Mouse (Mus musculus) kidney, adult 10 weeks (tissue): ENCODE data around the gene Krtap5-2. TPM values are rescaled to one million over a fixed set of nuclear protein-coding genes. Genes with fewer than 3 reads are reported as not detected.

ENCODE experiments used
- polyA plus RNA-seq: library from polyadenylated mRNA; stranded (reverse); fragments of 350-450 nt; fragmentation: Illumina TruSeq; extraction: RNeasy Lipid Tissue Mini Kit (QIAGEN cat#74804); gene quantifications from one replicate; pipeline ENCODE4 v1.2.3, GENCODE M21; 2014; ENCODE audit warnings: low read depth, low replicate concordance

Gene Krtap5-2
- polyA plus RNA-seq = not detected

GRCm38 (mm10) chr7:142175905-142176304 lies at the start of gene Krtap5-2:
Krtap5-2 (minus strand) TSS chr7:142176005.

GRCm38 (mm10) chr7:142211559-142211958 lies 35.8 kb upstream of the Krtap5-2 start, which contains the start of gene Gm7579:
Gm7579 (plus strand) TSS chr7:142211859.

GRCm38 (mm10) chr7:142201064-142201463 lies 25.3 kb upstream of the Krtap5-2 start, which contains the start of gene Krtap5-3:
Krtap5-3 (plus strand) TSS chr7:142201364.

GRCm38 (mm10) chr7:142190289-142190688 lies 14.5 kb upstream of the Krtap5-2 start, which contains the start of gene Gm10153:
Gm10153 (minus strand) TSS chr7:142190389.

GRCm38 (mm10) chr7:142165639-142166038 lies 10.2 kb downstream of the Krtap5-2 start, which contains the start of gene Gm4553:
Gm4553 (minus strand) TSS chr7:142165739.

GRCm38 (mm10) chr7:142157013-142157412 lies 18.8 kb downstream of the Krtap5-2 start, which contains the start of gene Gm29735:
Gm29735 (minus strand) TSS chr7:142157113.

GRCm38 (mm10) chr7:142144507-142144906 lies 31.3 kb downstream of the Krtap5-2 start, which contains the start of gene Gm45337:
Gm45337 (minus strand) TSS chr7:142144607.

GRCm38 (mm10) chr7:142135934-142136333 lies 39.9 kb downstream of the Krtap5-2 start, which contains the start of gene Gm39115:
Gm39115 (minus strand) TSS chr7:142136034.

Other genes with a start within 250 kb of the Krtap5-2 start
- gene Brsk2, start 226.3 kb downstream of the Krtap5-2 start, polyA plus RNA-seq = not detected
- gene Mob2, start 114.9 kb downstream of the Krtap5-2 start, polyA plus RNA-seq = 10.8 TPM
- gene Dusp8, start 80.2 kb downstream of the Krtap5-2 start, polyA plus RNA-seq = 0.28 TPM
- not detected for gene Gm45618, start 55.3 kb downstream of the Krtap5-2 start, polyA plus RNA-seq
- not detected for gene Gm39115, start 40.0 kb downstream of the Krtap5-2 start, polyA plus RNA-seq
- not detected for gene Gm45337, start 31.4 kb downstream of the Krtap5-2 start, polyA plus RNA-seq
- gene Gm29735, start 18.9 kb downstream of the Krtap5-2 start, polyA plus RNA-seq = not detected
- gene Gm4553, start 10.3 kb downstream of the Krtap5-2 start, polyA plus RNA-seq = not detected
- gene Gm10153, start 14.4 kb upstream of the Krtap5-2 start, polyA plus RNA-seq = not detected
- not detected for gene Krtap5-3, start 25.4 kb upstream of the Krtap5-2 start, polyA plus RNA-seq
- not detected for gene Gm7579, start 35.9 kb upstream of the Krtap5-2 start, polyA plus RNA-seq
- not detected for gene Krtap5-5, start 54.0 kb upstream of the Krtap5-2 start, polyA plus RNA-seq
- not detected for gene Gm40460, start 65.1 kb upstream of the Krtap5-2 start, polyA plus RNA-seq
- not detected for gene Gm2431, start 82.3 kb upstream of the Krtap5-2 start, polyA plus RNA-seq
- gene Gm4559, start 98.4 kb upstream of the Krtap5-2 start, polyA plus RNA-seq = not detected
- gene Krtap5-1, start 121.1 kb upstream of the Krtap5-2 start, polyA plus RNA-seq = not detected
- not detected for gene Krtap5-4, start 127.5 kb upstream of the Krtap5-2 start, polyA plus RNA-seq
- gene Ifitm10, start 197.7 kb upstream of the Krtap5-2 start, polyA plus RNA-seq = not detected
- gene Gm49369, start 206.7 kb upstream of the Krtap5-2 start, polyA plus RNA-seq = 33.5 TPM
- 46.4 TPM for gene Ctsd, start 212.0 kb upstream of the Krtap5-2 start, polyA plus RNA-seq